Mouse (Mus musculus): ENCODE data around the gene Camsap2. TPM values are rescaled to one million over a fixed set of nuclear protein-coding genes. Genes with fewer than 3 reads are reported as not detected.

The Camsap2 gene
- polyA plus RNA-seq, 1 experiment: 7.4 TPM

- Histone ChIP-seq H3ac (ENCODE audit: control insufficient read depth, insufficient read length, low read depth) (no peak overlapping the region), H3K79me3 (ENCODE audit: low read depth) (no peaks in the 10 kb centered on the region), H3K4me3 (ENCODE audit: insufficient read depth, poor library complexity, severe bottlenecking) (no peak overlapping the region), H3K36me3 (ENCODE audit: control insufficient read depth, insufficient read depth) (no peaks in the 10 kb centered on the region), H3K79me2 (ENCODE audit: control insufficient read depth, insufficient read depth) (no peaks in the 10 kb centered on the region), H3K27me3 (ENCODE audit: control insufficient read depth, insufficient read depth, insufficient read length) (no peaks in the 10 kb centered on the region)
- no peak for TF ChIP-seq CEBPB (IDR thresholded peaks at IDR 0.05; ENCODE audit: low read depth)
- no peak for TF ChIP-seq FOSL1 (IDR thresholded peaks at IDR 0.05; ENCODE audit: insufficient read depth, low read length, poor library complexity, severe bottlenecking)
- no peak for TF ChIP-seq MYOG (IDR thresholded peaks at IDR 0.05; ENCODE audit: control insufficient read depth, extremely low read depth, insufficient read length)
- no peak for TF ChIP-seq CTCF (IDR thresholded peaks at IDR 0.05; ENCODE audit: control insufficient read depth, insufficient read depth, insufficient read length)
- TF ChIP-seq MYOD1 (IDR thresholded peaks at IDR 0.05; ENCODE audit: control insufficient read depth, insufficient read length, low read depth): no peak
- no peak for TF ChIP-seq MAX (IDR thresholded peaks at IDR 0.05)
- no peak for TF ChIP-seq USF1 (IDR thresholded peaks at IDR 0.05; ENCODE audit: low read depth)
Measured at GRCm38 (mm10) chr1:136249662-136250061, 96.2 kb downstream of the Camsap2 start.

GRCm38 (mm10) chr1:136247393-136247792 is 98.5 kb downstream of the Camsap2 start:
- H3K79me3 ChIP-seq (ENCODE audit: low read depth): no peaks in the 10 kb centered on the region
- TF ChIP-seq MYOG (IDR thresholded peaks at IDR 0.05; ENCODE audit: control insufficient read depth, extremely low read depth, insufficient read length) (no peak), CEBPB (IDR thresholded peaks at IDR 0.05; ENCODE audit: low read depth) (no peak), MYOD1 (IDR thresholded peaks at IDR 0.05; ENCODE audit: control insufficient read depth, insufficient read length, low read depth) (no peak), CTCF (IDR thresholded peaks at IDR 0.05; ENCODE audit: control insufficient read depth, insufficient read depth, insufficient read length) (no peak), MAX (IDR thresholded peaks at IDR 0.05) (no peak), FOSL1 (IDR thresholded peaks at IDR 0.05; ENCODE audit: insufficient read depth, low read length, poor library complexity, severe bottlenecking) (no peak), USF1 (IDR thresholded peaks at IDR 0.05; ENCODE audit: low read depth) (no peak)
- no peak overlapping the region for H3ac ChIP-seq (ENCODE audit: control insufficient read depth, insufficient read length, low read depth)
- H3K4me3 ChIP-seq (ENCODE audit: insufficient read depth, poor library complexity, severe bottlenecking): no peak overlapping the region
- no peaks in the 10 kb centered on the region for H3K36me3 ChIP-seq (ENCODE audit: control insufficient read depth, insufficient read depth)
- no peaks in the 10 kb centered on the region for H3K79me2 ChIP-seq (ENCODE audit: control insufficient read depth, insufficient read depth)
- H3K27me3 ChIP-seq (ENCODE audit: control insufficient read depth, insufficient read depth, insufficient read length): no peaks in the 10 kb centered on the region

GRCm38 (mm10) chr1:136244469-136244868 is 101.4 kb downstream of the Camsap2 start:
- Histone ChIP-seq H3K27me3 (ENCODE audit: control insufficient read depth, insufficient read depth, insufficient read length) (no peaks in the 10 kb centered on the region), H3K79me2 (ENCODE audit: control insufficient read depth, insufficient read depth) (no peaks in the 10 kb centered on the region), H3K4me3 (ENCODE audit: insufficient read depth, poor library complexity, severe bottlenecking) (no peak overlapping the region), H3ac (ENCODE audit: control insufficient read depth, insufficient read length, low read depth) (no peak overlapping the region), H3K36me3 (ENCODE audit: control insufficient read depth, insufficient read depth) (no peaks in the 10 kb centered on the region), H3K79me3 (ENCODE audit: low read depth) (no peaks in the 10 kb centered on the region)
- TF ChIP-seq CTCF (IDR thresholded peaks at IDR 0.05; ENCODE audit: control insufficient read depth, insufficient read depth, insufficient read length) (no peak), MYOG (IDR thresholded peaks at IDR 0.05; ENCODE audit: control insufficient read depth, extremely low read depth, insufficient read length) (no peak), FOSL1 (IDR thresholded peaks at IDR 0.05; ENCODE audit: insufficient read depth, low read length, poor library complexity, severe bottlenecking) (no peak), MYOD1 (IDR thresholded peaks at IDR 0.05; ENCODE audit: control insufficient read depth, insufficient read length, low read depth) (no peak), USF1 (IDR thresholded peaks at IDR 0.05; ENCODE audit: low read depth) (no peak)

- Histone ChIP-seq H3K79me3 (ENCODE audit: low read depth) (no peaks in the 10 kb centered on the region), H3K79me2 (ENCODE audit: control insufficient read depth, insufficient read depth) (no peaks in the 10 kb centered on the region), H3K36me3 (ENCODE audit: control insufficient read depth, insufficient read depth) (no peaks in the 10 kb centered on the region), H3K4me3 (ENCODE audit: insufficient read depth, poor library complexity, severe bottlenecking) (no peak overlapping the region), H3K27me3 (ENCODE audit: control insufficient read depth, insufficient read depth, insufficient read length) (no peaks in the 10 kb centered on the region), H3ac (ENCODE audit: control insufficient read depth, insufficient read length, low read depth) (no peak overlapping the region)
- TF ChIP-seq MYOD1 (IDR thresholded peaks at IDR 0.05; ENCODE audit: control insufficient read depth, insufficient read length, low read depth) (no peak), FOSL1 (IDR thresholded peaks at IDR 0.05; ENCODE audit: insufficient read depth, low read length, poor library complexity, severe bottlenecking) (no peak), MYOG (IDR thresholded peaks at IDR 0.05; ENCODE audit: control insufficient read depth, extremely low read depth, insufficient read length) (no peak), MAX (IDR thresholded peaks at IDR 0.05) (no peak), CEBPB (IDR thresholded peaks at IDR 0.05; ENCODE audit: low read depth) (no peak), USF1 (IDR thresholded peaks at IDR 0.05; ENCODE audit: low read depth) (no peak), CTCF (IDR thresholded peaks at IDR 0.05; ENCODE audit: control insufficient read depth, insufficient read depth, insufficient read length) (no peak)
Measured at GRCm38 (mm10) chr1:136241801-136242200, 104.1 kb downstream of the Camsap2 start.

- no peaks in the 10 kb centered on the region for H3K36me3 ChIP-seq (ENCODE audit: control insufficient read depth, insufficient read depth)
- peaks cover 3% of the 10 kb centered on the region for H3K79me2 ChIP-seq (ENCODE audit: control insufficient read depth, insufficient read depth)
- peaks cover under 1% of the 10 kb centered on the region for H3K79me3 ChIP-seq (ENCODE audit: low read depth)
- TF ChIP-seq MYOG (IDR thresholded peaks at IDR 0.05; ENCODE audit: control insufficient read depth, extremely low read depth, insufficient read length) (no peak), FOSL1 (IDR thresholded peaks at IDR 0.05; ENCODE audit: insufficient read depth, low read length, poor library complexity, severe bottlenecking) (no peak), MAX (IDR thresholded peaks at IDR 0.05) (no peak), CEBPB (IDR thresholded peaks at IDR 0.05; ENCODE audit: low read depth) (no peak), MYOD1 (IDR thresholded peaks at IDR 0.05; ENCODE audit: control insufficient read depth, insufficient read length, low read depth) (no peak), CTCF (IDR thresholded peaks at IDR 0.05; ENCODE audit: control insufficient read depth, insufficient read depth, insufficient read length) (no peak), USF1 (IDR thresholded peaks at IDR 0.05; ENCODE audit: low read depth) (no peak)
- no peak overlapping the region for H3ac ChIP-seq (ENCODE audit: control insufficient read depth, insufficient read length, low read depth)
- H3K4me3 ChIP-seq (ENCODE audit: insufficient read depth, poor library complexity, severe bottlenecking): no peak overlapping the region
- H3K27me3 ChIP-seq (ENCODE audit: control insufficient read depth, insufficient read depth, insufficient read length): no peaks in the 10 kb centered on the region
Measured at GRCm38 (mm10) chr1:136238495-136238894, 107.4 kb downstream of the Camsap2 start.

- Histone ChIP-seq H3K79me3 (ENCODE audit: low read depth) (peaks cover 5% of the 10 kb centered on the region), H3K79me2 (ENCODE audit: control insufficient read depth, insufficient read depth) (peaks cover 36% of the 10 kb centered on the region), H3ac (ENCODE audit: control insufficient read depth, insufficient read length, low read depth) (peak overlapping the region; percentile 26), H3K36me3 (ENCODE audit: control insufficient read depth, insufficient read depth) (no peaks in the 10 kb centered on the region), H3K27me3 (ENCODE audit: control insufficient read depth, insufficient read depth, insufficient read length) (no peaks in the 10 kb centered on the region), H3K4me3 (ENCODE audit: insufficient read depth, poor library complexity, severe bottlenecking) (peak overlapping the region; percentile 51)
- TF ChIP-seq MAX (IDR thresholded peaks at IDR 0.05) (no peak), CEBPB (IDR thresholded peaks at IDR 0.05; ENCODE audit: low read depth) (no peak), FOSL1 (IDR thresholded peaks at IDR 0.05; ENCODE audit: insufficient read depth, low read length, poor library complexity, severe bottlenecking) (no peak), CTCF (IDR thresholded peaks at IDR 0.05; ENCODE audit: control insufficient read depth, insufficient read depth, insufficient read length) (peak; percentile 45)
Measured at GRCm38 (mm10) chr1:136234595-136235092, 111.3 kb downstream of the Camsap2 start.

All from C2C12 (cell line).